Mouse (Mus musculus) megakaryocyte-erythroid progenitor cell, adult 5-6 weeks (primary cell): ENCODE data around the gene Rad21l. TPM values are rescaled to one million over a fixed set of nuclear protein-coding genes. Genes with fewer than 3 reads are reported as not detected.
A peak's percentile ranks its signal among the peaks of the same experiment; 100 is the strongest.
"Not testable (repeated sequence)": the region's sequence is repeated elsewhere in the genome, so short reads cannot be mapped to it uniquely, and the experiment has no call there.

Source experiments
- ATAC-seq: replicated peaks from 2 replicates; pipeline ENCODE4 v1.8.0; 2016; ENCODE audit warnings: mild to moderate bottlenecking, inconsistent platforms; ENCODE audit not compliant: severe bottlenecking, poor library complexity, low FRiP score, low TSS enrichment
- total RNA-seq, 2 experiments: library from RNA; stranded (forward) in 1 of 2; stranded (reverse) in 1 of 2; fragments of 200-1000, 215-1000 nt in 1 of 2; fragments of >200 nt in 1 of 2; fragmentation: Nextera tagmentation in 1 of 2; gene quantifications; 2 replicates each; pipeline ENCODE4 v1.2.3; 2014 to 2017

Gene Rad21l
- total RNA-seq, 2 experiments from 2014 or later: not detected

- 0 out of 2 replicates have a peak, but pooled peaks have one; percentile 43 for ATAC-seq
Measured at GRCm38 (mm10) chr2:151631406-151632158, 36.8 kb downstream of the Rad21l start.

- no peak for ATAC-seq
Measured at GRCm38 (mm10) chr2:151629310-151629709, 39.0 kb downstream of the Rad21l start.

DNA sequence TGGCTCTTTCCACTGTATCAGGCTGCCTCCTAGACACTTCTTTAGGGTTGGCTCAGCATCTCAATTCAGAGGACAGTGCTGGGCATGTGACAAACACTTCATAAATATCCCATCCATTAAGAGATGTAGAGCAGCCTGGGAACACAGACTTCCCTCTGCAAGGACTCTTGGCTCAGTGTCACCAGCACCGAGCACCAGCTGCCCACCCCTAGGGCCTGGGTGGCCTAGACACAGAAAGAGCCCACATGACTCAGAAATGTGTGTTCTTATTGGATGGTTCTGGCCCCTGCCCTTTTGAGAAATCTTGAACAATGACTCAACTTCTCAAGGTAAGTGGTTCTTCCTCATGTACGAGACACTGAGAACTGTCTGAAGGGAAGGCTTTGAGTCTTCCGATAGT, 40.3 kb downstream of the Rad21l start:
- no peak for ATAC-seq

GRCm38 (mm10) chr2:151626296-151626695, 42.0 kb downstream of the Rad21l start:
- no peak for ATAC-seq

DNA sequence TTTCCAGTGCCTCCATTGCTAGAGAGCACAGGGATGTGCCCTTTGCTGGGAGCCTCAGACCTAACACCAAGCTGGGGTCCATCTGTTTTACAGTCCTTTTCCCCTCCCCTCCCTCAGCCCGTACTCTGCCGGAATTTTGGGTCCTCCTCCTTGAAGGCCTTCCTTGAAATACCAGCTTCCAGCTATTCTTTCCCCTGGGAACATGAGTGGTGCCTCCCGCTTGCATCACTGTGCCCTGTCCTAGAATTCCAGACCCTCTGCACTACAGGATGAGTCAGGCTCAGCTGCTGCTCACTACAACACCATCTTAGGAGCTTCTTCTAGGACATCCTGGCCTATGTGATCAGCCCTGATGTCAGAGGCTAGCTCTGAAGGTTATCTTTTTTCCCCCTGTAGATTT, 44.6 kb downstream of the Rad21l start:
- no peak for ATAC-seq

GRCm38 (mm10) chr2:151616551-151617329, 51.6 kb downstream of the Rad21l start:
- ATAC-seq: no peak

DNA sequence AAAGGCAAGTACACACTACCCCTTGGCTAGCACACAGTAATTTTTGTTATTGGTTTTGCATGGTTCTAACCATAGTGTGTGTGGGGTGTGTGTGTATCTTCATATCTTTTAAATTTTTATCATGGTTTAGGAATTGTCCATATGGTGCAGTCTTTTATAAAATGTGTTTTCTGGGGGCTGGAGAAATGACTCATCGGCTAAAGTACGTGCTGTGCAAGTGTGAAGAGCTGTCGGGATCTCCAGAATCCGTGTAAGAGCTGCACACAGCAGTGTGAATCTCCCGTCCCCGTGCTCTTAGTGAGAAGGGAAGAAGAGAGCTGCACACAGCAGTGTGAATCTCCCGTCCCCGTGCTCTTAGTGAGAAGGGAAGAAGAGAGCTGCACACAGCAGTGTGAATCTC, 52.6 kb downstream of the Rad21l start:
- not testable (repeated sequence) for ATAC-seq

- no peak for ATAC-seq
Measured at GRCm38 (mm10) chr2:151609974-151610373, 58.4 kb downstream of the Rad21l start.

DNA sequence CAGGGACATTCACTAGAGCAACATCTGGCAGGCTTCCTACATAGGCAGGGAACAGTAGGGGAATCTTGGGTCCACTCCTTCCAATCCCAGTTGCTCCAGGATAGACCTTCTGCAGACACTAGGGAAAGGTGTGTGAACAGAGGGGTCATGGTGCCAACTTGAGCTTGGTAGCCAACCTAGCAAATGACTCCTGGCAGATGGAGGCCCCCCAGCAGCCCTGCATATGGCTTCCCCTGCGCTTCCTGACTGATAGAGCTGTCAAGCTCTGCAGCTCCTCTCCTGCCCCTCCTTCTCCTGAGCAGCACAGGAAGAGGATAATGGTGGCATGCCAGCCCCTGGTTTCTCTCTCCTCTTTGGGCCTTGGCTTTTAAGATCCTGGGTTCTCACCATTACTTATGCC, 59.9 kb downstream of the Rad21l start:
- no peak for ATAC-seq

- ATAC-seq: no peak
Measured at GRCm38 (mm10) chr2:151605437-151605987, 62.8 kb downstream of the Rad21l start.

DNA sequence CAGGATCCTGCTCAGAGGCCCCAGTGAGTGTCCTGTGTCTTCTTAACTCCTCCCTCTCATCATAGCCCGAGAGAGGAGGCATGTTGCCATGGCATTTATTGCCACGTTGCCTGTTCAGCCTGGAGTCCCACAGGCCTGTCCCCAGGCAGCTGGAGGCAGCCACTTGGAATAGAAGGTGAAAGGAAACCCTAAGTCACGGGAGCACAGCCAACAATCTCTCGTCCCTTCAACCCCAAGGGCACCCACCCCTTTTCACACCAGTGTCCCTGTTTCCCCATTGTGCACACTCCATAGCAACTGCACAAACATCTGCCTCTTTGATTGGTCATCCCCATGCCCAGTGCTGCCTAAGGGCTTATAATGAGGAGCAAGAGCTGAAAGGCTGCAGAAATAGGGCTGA, 64.7 kb downstream of the Rad21l start:
- ATAC-seq: no peak

DNA sequence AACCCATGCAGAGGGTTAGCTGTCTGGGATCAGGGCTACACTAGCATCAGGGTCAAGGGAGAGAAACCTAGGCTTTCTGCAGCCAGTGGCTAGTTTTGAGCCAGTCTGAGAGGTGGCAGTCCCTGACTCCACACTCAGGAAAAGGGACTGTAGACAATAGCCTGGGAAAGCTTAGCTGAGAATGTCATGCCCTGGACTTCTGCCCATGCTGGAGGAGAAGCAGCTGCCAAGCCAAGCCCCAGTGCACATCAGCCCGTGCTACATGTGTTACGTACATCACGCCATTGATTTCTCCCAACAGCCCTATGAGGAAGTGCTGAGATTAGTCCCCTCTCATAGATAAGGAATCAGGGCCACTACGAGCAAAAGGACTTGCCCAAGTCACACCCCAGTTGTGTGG, 66.2 kb downstream of the Rad21l start:
- ATAC-seq: no peak

DNA sequence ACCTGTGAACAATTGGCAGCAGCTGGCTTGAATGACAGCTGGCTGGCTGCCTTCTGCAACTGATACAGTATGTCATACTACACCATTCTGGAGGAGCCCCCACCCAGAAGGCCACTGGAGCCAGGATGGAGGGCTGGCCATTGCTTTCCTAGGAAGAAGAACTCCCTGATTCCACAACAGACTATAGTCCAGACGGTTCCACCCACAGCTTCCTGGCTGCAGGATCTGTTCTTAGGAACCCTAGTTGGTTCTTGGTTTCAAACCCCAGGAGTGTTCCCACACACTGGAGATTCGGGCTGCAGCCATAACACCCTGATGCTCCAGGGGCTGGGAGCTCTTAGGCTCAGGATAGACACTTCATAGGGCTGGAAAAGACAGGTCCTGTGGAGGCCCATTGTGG, 70.3 kb downstream of the Rad21l start:
- no peak for ATAC-seq

Other genes with a start within 250 kb of the Rad21l start
- not detected in 2 replicates for gene 4921509C19Rik, start 192.4 kb downstream of the Rad21l start, total RNA-seq (2014; fragmentation: Nextera tagmentation)
- gene 4921509C19Rik, start 192.4 kb downstream of the Rad21l start, total RNA-seq (2017): not detected in 2 replicates
- 92.8 and 115 TPM in 2 replicates for gene Nsfl1c, start 174.4 kb downstream of the Rad21l start, total RNA-seq (2014; fragmentation: Nextera tagmentation)
- gene Nsfl1c, start 174.4 kb downstream of the Rad21l start, total RNA-seq (2017): 149 and 154 TPM in 2 replicates
- gene Fkbp1a, start 126.0 kb downstream of the Rad21l start, total RNA-seq (2014; fragmentation: Nextera tagmentation): 5.5 and 17.9 TPM in 2 replicates
- 5.7 and 6.8 TPM in 2 replicates for gene Fkbp1a, start 126.0 kb downstream of the Rad21l start, total RNA-seq (2017)
- not detected in 2 replicates for gene Sdcbp2, start 95.9 kb downstream of the Rad21l start, total RNA-seq (2014; fragmentation: Nextera tagmentation)
- not detected in 2 replicates for gene Sdcbp2, start 95.9 kb downstream of the Rad21l start, total RNA-seq (2017)
- not detected in 2 replicates for gene Snph, start 35.9 kb downstream of the Rad21l start, total RNA-seq (2014; fragmentation: Nextera tagmentation)
- not detected in 2 replicates for gene Snph, start 35.9 kb downstream of the Rad21l start, total RNA-seq (2017)
- not detected in 2 replicates for gene Tmem74b, start 33.5 kb upstream of the Rad21l start, total RNA-seq (2014; fragmentation: Nextera tagmentation)
- not detected in 2 replicates for gene Tmem74b, start 33.5 kb upstream of the Rad21l start, total RNA-seq (2017)
- 72.4 and 109 TPM in 2 replicates for gene Psmf1, start 75.7 kb upstream of the Rad21l start, total RNA-seq (2014; fragmentation: Nextera tagmentation)
- 11.8 and 30.9 TPM in 2 replicates for gene Psmf1, start 75.7 kb upstream of the Rad21l start, total RNA-seq (2017)
- gene Rspo4, start 174.4 kb upstream of the Rad21l start, total RNA-seq (2014; fragmentation: Nextera tagmentation): not detected in 2 replicates
- gene Rspo4, start 174.4 kb upstream of the Rad21l start, total RNA-seq (2017): not detected in 2 replicates
- not detected in 2 replicates for gene Angpt4, start 242.7 kb upstream of the Rad21l start, total RNA-seq (2014; fragmentation: Nextera tagmentation)
- not detected in 2 replicates for gene Angpt4, start 242.7 kb upstream of the Rad21l start, total RNA-seq (2017)